Mouse (Mus musculus): ENCODE measurements around the gene 1500011B03Rik. TPM values are rescaled to one million over a fixed set of nuclear protein-coding genes. Genes with fewer than 3 reads are reported as not detected.

The 1500011B03Rik gene
- polyA plus RNA-seq, 1 experiment: 36.3 TPM

DNA sequence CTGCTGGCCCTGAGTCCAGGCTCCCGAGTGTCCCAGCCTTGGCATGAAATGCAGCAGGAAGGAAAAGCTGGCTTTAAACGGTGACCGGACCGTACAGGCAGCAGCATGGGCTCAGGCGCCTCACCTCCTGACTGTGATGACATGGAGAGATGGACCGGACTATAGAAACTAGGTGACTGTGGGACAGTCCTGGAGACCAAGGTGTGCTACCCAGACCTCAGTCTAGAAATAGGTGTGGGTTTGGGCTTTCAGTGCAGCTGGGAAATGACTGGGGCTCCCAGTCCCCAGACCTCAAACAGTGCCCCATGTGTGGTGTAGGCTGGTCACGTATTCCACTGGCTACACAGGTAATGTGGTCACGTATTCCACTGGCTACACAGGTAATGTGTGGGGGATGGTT is 16.6 kb downstream of the 1500011B03Rik start:
- Histone ChIP-seq H3K27me3 (ENCODE audit: control insufficient read depth, insufficient read depth, low read length, poor library complexity, severe bottlenecking) (no peaks in the 10 kb centered on the region), H3K27ac (ENCODE audit: insufficient read depth, low read length) (no peak overlapping the region), H3K9ac (ENCODE audit: low read depth, poor library complexity, severe bottlenecking) (no peak overlapping the region), H3K9me3 (replicated peaks; ENCODE audit: control insufficient read depth, insufficient read depth, low read length, poor library complexity, severe bottlenecking) (peaks cover 27% of the 10 kb centered on the region), H3K4me3 (ENCODE audit: low read depth, low read length) (no peak overlapping the region), H3K36me3 (ENCODE audit: control insufficient read depth, insufficient read depth, low read length, poor library complexity, severe bottlenecking) (peaks cover 21% of the 10 kb centered on the region), H3K4me1 (ENCODE audit: control insufficient read depth, insufficient read depth, low read length) (peaks cover 3% of the 10 kb centered on the region)
- TF ChIP-seq CTCF (IDR thresholded peaks at IDR 0.05; ENCODE audit: low read depth, low read length) (no peak), POLR2A (IDR thresholded peaks at IDR 0.05; ENCODE audit: insufficient read depth, low read length) (no peak), EP300 (IDR thresholded peaks at IDR 0.05; ENCODE audit: insufficient read depth, low read depth, low read length) (no peak)

DNA sequence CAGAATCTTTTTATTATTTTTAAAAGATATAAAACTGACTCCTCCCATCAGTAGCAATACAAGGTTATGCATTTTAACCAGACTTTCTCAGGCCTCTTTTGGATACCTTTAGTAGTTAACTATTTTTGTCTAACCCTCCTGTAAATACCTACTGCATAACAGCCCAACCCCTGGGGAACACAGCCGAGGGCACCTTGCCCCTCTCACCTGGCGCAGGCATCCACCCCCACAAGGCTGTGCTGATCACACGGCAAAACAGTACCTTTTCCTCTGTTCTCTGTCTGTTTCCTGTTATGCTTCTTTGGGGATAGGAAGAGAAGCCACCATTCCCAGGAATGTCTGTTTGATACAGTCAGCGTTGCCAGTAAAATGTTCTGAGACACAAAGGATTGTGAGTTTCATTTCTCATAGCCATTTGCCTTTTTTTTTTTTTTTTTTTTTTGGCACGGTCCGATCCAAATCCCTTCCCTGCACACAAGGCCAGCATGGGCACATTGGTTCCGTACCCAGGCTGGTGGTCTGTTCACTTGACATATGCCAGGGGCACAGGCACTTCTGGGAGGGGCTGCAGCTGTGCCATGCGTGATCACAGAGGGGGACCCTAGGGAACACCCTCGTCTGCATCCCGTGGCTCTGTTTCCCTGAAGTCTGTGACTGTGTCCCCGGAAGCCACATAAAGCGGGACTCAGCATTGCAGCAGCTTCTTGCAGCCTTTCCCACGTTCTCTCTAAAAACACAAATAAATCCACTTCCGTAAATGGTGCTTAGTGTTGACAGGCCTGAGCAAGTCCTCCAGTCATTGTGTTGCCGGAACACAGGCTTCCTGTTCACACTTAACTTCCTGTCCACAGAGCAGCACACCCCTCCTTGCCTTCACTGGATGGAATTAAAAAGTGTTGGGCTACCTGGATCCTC is 17.6 kb downstream of the 1500011B03Rik start:
- H3K4me3 ChIP-seq (ENCODE audit: low read depth, low read length): no peak overlapping the region
- no peaks in the 10 kb centered on the region for H3K27me3 ChIP-seq (ENCODE audit: control insufficient read depth, insufficient read depth, low read length, poor library complexity, severe bottlenecking)
- peaks cover 27% of the 10 kb centered on the region for H3K9me3 ChIP-seq (replicated peaks; ENCODE audit: control insufficient read depth, insufficient read depth, low read length, poor library complexity, severe bottlenecking)
- H3K9ac ChIP-seq (ENCODE audit: low read depth, poor library complexity, severe bottlenecking): no peak overlapping the region
- TF ChIP-seq EP300 (IDR thresholded peaks at IDR 0.05; ENCODE audit: insufficient read depth, low read depth, low read length): no peak
- no peak for TF ChIP-seq POLR2A (IDR thresholded peaks at IDR 0.05; ENCODE audit: insufficient read depth, low read length)
- no peak for TF ChIP-seq CTCF (IDR thresholded peaks at IDR 0.05; ENCODE audit: low read depth, low read length)
- H3K27ac ChIP-seq (ENCODE audit: insufficient read depth, low read length): no peak overlapping the region
- H3K36me3 ChIP-seq (ENCODE audit: control insufficient read depth, insufficient read depth, low read length, poor library complexity, severe bottlenecking): peaks cover 21% of the 10 kb centered on the region
- peaks cover 3% of the 10 kb centered on the region for H3K4me1 ChIP-seq (ENCODE audit: control insufficient read depth, insufficient read depth, low read length)

DNA sequence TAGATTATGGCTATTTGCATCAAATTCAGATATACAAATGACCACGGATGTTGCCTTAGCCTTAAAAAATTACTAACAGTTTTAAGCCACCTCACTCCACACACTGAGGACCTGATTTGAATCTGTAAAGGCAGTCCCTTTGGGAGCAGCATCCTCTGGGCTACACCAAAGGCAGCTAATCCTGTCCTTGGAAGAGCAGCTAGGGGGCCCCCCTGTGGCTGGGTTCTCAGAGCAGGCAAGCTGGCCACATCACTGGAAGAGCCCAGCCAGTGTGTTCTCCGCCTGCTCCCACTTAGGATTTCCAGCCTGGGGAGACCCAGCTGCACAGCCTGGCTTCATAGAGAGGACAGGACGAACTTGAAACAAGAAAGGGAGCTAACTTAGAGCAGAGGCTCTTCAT is 18.3 kb downstream of the 1500011B03Rik start:
- Histone ChIP-seq H3K9me3 (replicated peaks; ENCODE audit: control insufficient read depth, insufficient read depth, low read length, poor library complexity, severe bottlenecking) (peaks cover 27% of the 10 kb centered on the region), H3K27ac (ENCODE audit: insufficient read depth, low read length) (no peak overlapping the region), H3K9ac (ENCODE audit: low read depth, poor library complexity, severe bottlenecking) (no peak overlapping the region), H3K4me3 (ENCODE audit: low read depth, low read length) (no peak overlapping the region), H3K36me3 (ENCODE audit: control insufficient read depth, insufficient read depth, low read length, poor library complexity, severe bottlenecking) (peaks cover 21% of the 10 kb centered on the region), H3K27me3 (ENCODE audit: control insufficient read depth, insufficient read depth, low read length, poor library complexity, severe bottlenecking) (no peaks in the 10 kb centered on the region), H3K4me1 (ENCODE audit: control insufficient read depth, insufficient read depth, low read length) (peaks cover 3% of the 10 kb centered on the region)
- TF ChIP-seq EP300 (IDR thresholded peaks at IDR 0.05; ENCODE audit: insufficient read depth, low read depth, low read length) (no peak), CTCF (IDR thresholded peaks at IDR 0.05; ENCODE audit: low read depth, low read length) (peak; percentile 38)

DNA sequence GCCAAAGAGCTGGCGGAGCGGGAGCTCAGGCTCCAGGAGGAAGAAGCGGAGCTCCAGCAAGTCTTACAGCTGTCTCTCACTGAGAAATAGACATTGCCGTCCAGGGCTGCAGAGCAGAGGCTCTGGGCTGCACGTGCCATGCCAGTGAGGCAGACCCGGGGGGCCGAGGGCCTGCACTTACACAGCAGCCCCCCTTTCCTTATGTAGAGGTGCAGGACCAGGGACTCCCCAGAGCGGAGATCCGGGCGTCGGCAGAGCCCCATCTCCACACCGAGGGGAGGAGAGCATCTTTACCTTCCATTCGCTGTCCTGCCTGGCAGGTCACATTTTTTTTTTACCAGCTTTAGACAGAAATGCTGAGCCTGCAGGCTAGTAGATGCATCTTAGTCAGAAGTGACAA is 18.9 kb downstream of the 1500011B03Rik start:
- peaks cover 27% of the 10 kb centered on the region for H3K9me3 ChIP-seq (replicated peaks; ENCODE audit: control insufficient read depth, insufficient read depth, low read length, poor library complexity, severe bottlenecking)
- no peaks in the 10 kb centered on the region for H3K27me3 ChIP-seq (ENCODE audit: control insufficient read depth, insufficient read depth, low read length, poor library complexity, severe bottlenecking)
- no peak overlapping the region for H3K4me3 ChIP-seq (ENCODE audit: low read depth, low read length)
- peaks cover 3% of the 10 kb centered on the region for H3K4me1 ChIP-seq (ENCODE audit: control insufficient read depth, insufficient read depth, low read length)
- H3K9ac ChIP-seq (ENCODE audit: low read depth, poor library complexity, severe bottlenecking): no peak overlapping the region
- H3K27ac ChIP-seq (ENCODE audit: insufficient read depth, low read length): no peak overlapping the region
- H3K36me3 ChIP-seq (ENCODE audit: control insufficient read depth, insufficient read depth, low read length, poor library complexity, severe bottlenecking): peaks cover 21% of the 10 kb centered on the region
- TF ChIP-seq EP300 (IDR thresholded peaks at IDR 0.05; ENCODE audit: insufficient read depth, low read depth, low read length) (no peak), CTCF (IDR thresholded peaks at IDR 0.05; ENCODE audit: low read depth, low read length) (no peak)

DNA sequence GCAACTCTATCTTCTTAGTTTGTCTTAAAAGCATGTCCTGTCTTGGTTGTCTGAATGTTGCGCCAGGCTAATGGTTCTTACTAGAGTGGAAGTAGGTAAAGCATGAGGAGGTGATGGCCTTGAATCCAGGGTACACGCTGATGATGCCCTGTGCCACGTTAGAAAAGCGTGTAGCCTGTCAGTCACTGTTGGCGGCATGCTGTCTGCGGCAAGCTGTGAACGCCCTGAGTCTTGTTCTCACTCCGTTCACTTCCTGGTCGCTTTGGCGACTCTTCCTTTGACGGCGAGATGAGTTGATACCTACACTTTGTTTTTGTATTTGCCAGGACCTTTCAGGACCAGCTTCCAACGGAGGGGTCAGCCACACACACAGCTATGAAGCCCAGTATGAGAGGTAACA is 20.0 kb downstream of the 1500011B03Rik start:
- Histone ChIP-seq H3K36me3 (ENCODE audit: control insufficient read depth, insufficient read depth, low read length, poor library complexity, severe bottlenecking) (peaks cover 17% of the 10 kb centered on the region), H3K9ac (ENCODE audit: low read depth, poor library complexity, severe bottlenecking) (no peak overlapping the region), H3K9me3 (replicated peaks; ENCODE audit: control insufficient read depth, insufficient read depth, low read length, poor library complexity, severe bottlenecking) (peaks cover 27% of the 10 kb centered on the region), H3K4me3 (ENCODE audit: low read depth, low read length) (no peak overlapping the region), H3K4me1 (ENCODE audit: control insufficient read depth, insufficient read depth, low read length) (peaks cover 3% of the 10 kb centered on the region), H3K27me3 (ENCODE audit: control insufficient read depth, insufficient read depth, low read length, poor library complexity, severe bottlenecking) (no peaks in the 10 kb centered on the region), H3K27ac (ENCODE audit: insufficient read depth, low read length) (no peak overlapping the region)
- no peak for TF ChIP-seq POLR2A (IDR thresholded peaks at IDR 0.05; ENCODE audit: insufficient read depth, low read length)
- TF ChIP-seq CTCF (IDR thresholded peaks at IDR 0.05; ENCODE audit: low read depth, low read length): no peak
- TF ChIP-seq EP300 (IDR thresholded peaks at IDR 0.05; ENCODE audit: insufficient read depth, low read depth, low read length): no peak

DNA sequence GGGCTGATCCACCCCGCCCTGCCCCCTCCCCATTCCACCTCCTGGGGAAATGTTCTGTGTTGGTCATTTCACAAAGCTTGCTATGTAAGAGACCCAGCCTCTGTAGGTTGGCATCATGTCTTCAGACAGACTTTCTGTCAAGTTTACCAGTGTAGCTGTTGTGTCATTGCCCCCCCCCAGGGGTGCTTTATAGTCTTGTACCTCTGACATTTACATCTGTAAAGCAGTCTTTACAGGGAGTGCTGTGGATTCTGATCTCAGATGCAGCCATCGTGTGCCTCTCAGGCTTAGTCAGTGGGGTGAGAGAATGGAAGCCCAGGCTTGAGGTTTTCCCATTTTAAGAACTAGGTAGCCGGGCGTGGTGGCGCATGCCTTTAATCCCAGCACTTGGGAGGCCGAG is 21.4 kb downstream of the 1500011B03Rik start:
- peaks cover 27% of the 10 kb centered on the region for H3K9me3 ChIP-seq (replicated peaks; ENCODE audit: control insufficient read depth, insufficient read depth, low read length, poor library complexity, severe bottlenecking)
- no peak overlapping the region for H3K4me3 ChIP-seq (ENCODE audit: low read depth, low read length)
- H3K36me3 ChIP-seq (ENCODE audit: control insufficient read depth, insufficient read depth, low read length, poor library complexity, severe bottlenecking): peaks cover 17% of the 10 kb centered on the region
- H3K9ac ChIP-seq (ENCODE audit: low read depth, poor library complexity, severe bottlenecking): no peak overlapping the region
- no peaks in the 10 kb centered on the region for H3K27me3 ChIP-seq (ENCODE audit: control insufficient read depth, insufficient read depth, low read length, poor library complexity, severe bottlenecking)
- H3K4me1 ChIP-seq (ENCODE audit: control insufficient read depth, insufficient read depth, low read length): peaks cover 3% of the 10 kb centered on the region
- TF ChIP-seq POLR2A (IDR thresholded peaks at IDR 0.05; ENCODE audit: insufficient read depth, low read length) (no peak), EP300 (IDR thresholded peaks at IDR 0.05; ENCODE audit: insufficient read depth, low read depth, low read length) (no peak; the same call in 1 of the 2 replicates), CTCF (IDR thresholded peaks at IDR 0.05; ENCODE audit: low read depth, low read length) (no peak)
- peak overlapping the region; percentile 88 for H3K27ac ChIP-seq (ENCODE audit: insufficient read depth, low read length)

Data from ES-Bruce4 (cell line).